Mouse (Mus musculus): ENCODE measurements around the gene Olfr1499.
"Not testable (repeated sequence)": the region's sequence is repeated elsewhere in the genome, so short reads cannot be mapped to it uniquely, and the experiment has no call there.

The Olfr1499 gene

GRCm38 (mm10) chr19:13819347-13819746, at the start of gene Olfr1499:
TSS of gene Olfr1499 (minus strand) at chr19:13819447.
- in situ Hi-C loops (cut with MboI, MseI), result loop anchor here (25.0 kb wide), 2 partner anchors 1107 to 1307 kb away; partner anchors contain the start of gene Dtx4 (in 1 of the 2)

GRCm38 (mm10) chr19:13861495-13861894, 42.2 kb upstream of the Olfr1499 start, which contains the start of gene Olfr1502:
TSS of gene Olfr1502 (plus strand) at chr19:13861795.
- in situ Hi-C loops (cut with MboI, MseI), result no loop called here

GRCm38 (mm10) chr19:13850592-13850991, 31.3 kb upstream of the Olfr1499 start, which contains the start of gene Olfr1501:
TSS of gene Olfr1501 (minus strand) at chr19:13850692.
- in situ Hi-C loops (cut with MboI, MseI), result not testable (repeated sequence)

GRCm38 (mm10) chr19:13830388-13830787, 11.1 kb upstream of the Olfr1499 start, which contains the start of gene Olfr1500:
TSS of gene Olfr1500 (minus strand) at chr19:13830488.
- in situ Hi-C loops (cut with MboI, MseI), result no loop called here

- in situ Hi-C loops (cut with MboI, MseI), result no loop called here
Measured at GRCm38 (mm10) chr19:13828447-13828846, 9.2 kb upstream of the Olfr1499 start.

- in situ Hi-C loops (cut with MboI, MseI), result loop anchor here (25.0 kb wide), 2 partner anchors 1109 to 1309 kb away; partner anchors contain the start of gene Dtx4 (in 1 of the 2)
Measured at GRCm38 (mm10) chr19:13820847-13821246, 1.6 kb upstream of the Olfr1499 start.

GRCm38 (mm10) chr19:13818827-13819226, 420 bp downstream of the Olfr1499 start:
- in situ Hi-C loops (cut with MboI, MseI), result loop anchor here (25.0 kb wide), 2 partner anchors 1107 to 1307 kb away; partner anchors contain the start of gene Dtx4 (in 1 of the 2)

GRCm38 (mm10) chr19:13812823-13813222, 6.4 kb downstream of the Olfr1499 start:
- in situ Hi-C loops (cut with MboI, MseI), result loop anchor here (25.0 kb wide), 2 partner anchors 1101 to 1301 kb away; partner anchors contain the start of gene Dtx4 (in 1 of the 2)

- in situ Hi-C loops (cut with MboI, MseI), result loop anchor here (25.0 kb wide), 2 partner anchors 1093 to 1293 kb away; partner anchors contain the start of gene Dtx4 (in 1 of the 2)
Measured at GRCm38 (mm10) chr19:13805486-13805885, 13.8 kb downstream of the Olfr1499 start.

GRCm38 (mm10) chr19:13798102-13798501, 21.1 kb downstream of the Olfr1499 start, which contains the start of gene Olfr1497:
TSS of gene Olfr1497 (minus strand) at chr19:13798202.
- in situ Hi-C loops (cut with MboI, MseI), result no loop called here

- in situ Hi-C loops (cut with MboI, MseI), result no loop called here
Measured at GRCm38 (mm10) chr19:13777578-13777977, 41.7 kb downstream of the Olfr1499 start, which contains the start of gene Olfr1496. TSS of gene Olfr1496 (plus strand) at chr19:13777878.

GRCm38 (mm10) chr19:13768565-13769276, 50.5 kb downstream of the Olfr1499 start:
- in situ Hi-C loops (cut with MboI, MseI), result no loop called here

GRCm38 (mm10) chr19:13764306-13764705, 54.9 kb downstream of the Olfr1499 start, which contains the start of gene Olfr1495:
TSS of gene Olfr1495 (plus strand) at chr19:13764606.
- in situ Hi-C loops (cut with MboI, MseI), result no loop called here
